Mouse (Mus musculus): ENCODE measurements around the gene Antxr1.

The Antxr1 gene

GRCm38 (mm10) chr6:87335091-87335934, at the start of gene Antxr1:
TSS of gene Antxr1 (minus strand) at chr6:87335821.
- peak; percentile 16 for DNase-seq (ENCODE audit: low read depth, low spot score)

GRCm38 (mm10) chr6:87384761-87385160, 49.1 kb upstream of the Antxr1 start:
- DNase-seq (ENCODE audit: low read depth, low spot score): no peak

GRCm38 (mm10) chr6:87383926-87384691, 48.5 kb upstream of the Antxr1 start:
- no peak for DNase-seq (ENCODE audit: low read depth, low spot score)

GRCm38 (mm10) chr6:87373057-87373456, 37.4 kb upstream of the Antxr1 start, which contains the start of gene Gkn2:
TSS of gene Gkn2 (plus strand) at chr6:87373357.
- no peak for DNase-seq (ENCODE audit: low read depth, low spot score)

GRCm38 (mm10) chr6:87369223-87369622, 33.6 kb upstream of the Antxr1 start:
- no peak for DNase-seq (ENCODE audit: low read depth, low spot score)

GRCm38 (mm10) chr6:87354441-87354840, 18.8 kb upstream of the Antxr1 start:
- no peak for DNase-seq (ENCODE audit: low read depth, low spot score)

- no peak for DNase-seq (ENCODE audit: low read depth, low spot score)
Observed at GRCm38 (mm10) chr6:87350829-87351228, 15.2 kb upstream of the Antxr1 start, which contains the start of gene Gkn1. TSS of gene Gkn1 (minus strand) at chr6:87350942.

- DNase-seq (ENCODE audit: low read depth, low spot score): no peak
Observed at GRCm38 (mm10) chr6:87335935-87336295, 294 bp upstream of the Antxr1 start.

- no peak for DNase-seq (ENCODE audit: low read depth, low spot score)
Observed at GRCm38 (mm10) chr6:87334361-87335090, 1.1 kb downstream of the Antxr1 start.

- no peak for DNase-seq (ENCODE audit: low read depth, low spot score)
Observed at GRCm38 (mm10) chr6:87332380-87332779, 3.2 kb downstream of the Antxr1 start.

GRCm38 (mm10) chr6:87328265-87329173, 7.1 kb downstream of the Antxr1 start:
- DNase-seq (ENCODE audit: low read depth, low spot score): no peak

- DNase-seq (ENCODE audit: low read depth, low spot score): no peak
Observed at GRCm38 (mm10) chr6:87326932-87327331, 8.7 kb downstream of the Antxr1 start.

GRCm38 (mm10) chr6:87323381-87323780, 12.2 kb downstream of the Antxr1 start:
- DNase-seq (ENCODE audit: low read depth, low spot score): peak; percentile 60

GRCm38 (mm10) chr6:87318651-87319050, 17.0 kb downstream of the Antxr1 start:
- DNase-seq (ENCODE audit: low read depth, low spot score): no peak

GRCm38 (mm10) chr6:87316966-87317365, 18.7 kb downstream of the Antxr1 start:
- DNase-seq (ENCODE audit: low read depth, low spot score): no peak

- DNase-seq (ENCODE audit: low read depth, low spot score): no peak
Observed at GRCm38 (mm10) chr6:87312761-87313160, 22.9 kb downstream of the Antxr1 start.

- DNase-seq (ENCODE audit: low read depth, low spot score): no peak
Observed at GRCm38 (mm10) chr6:87304486-87304885, 31.1 kb downstream of the Antxr1 start.

- DNase-seq (ENCODE audit: low read depth, low spot score): no peak
Observed at GRCm38 (mm10) chr6:87302746-87303145, 32.9 kb downstream of the Antxr1 start.

- DNase-seq (ENCODE audit: low read depth, low spot score): no peak
Observed at GRCm38 (mm10) chr6:87301991-87302390, 33.6 kb downstream of the Antxr1 start.

- no peak for DNase-seq (ENCODE audit: low read depth, low spot score)
Observed at GRCm38 (mm10) chr6:87294904-87295303, 40.7 kb downstream of the Antxr1 start.
